Mouse (Mus musculus) hindbrain, embryonic 15.5 days (tissue): Measurements from ENCODE around the gene Nkpd1. TPM values are rescaled to one million over a fixed set of nuclear protein-coding genes. Genes with fewer than 3 reads are reported as not detected.
"Not testable (repeated sequence)": the region's sequence is repeated elsewhere in the genome, so short reads cannot be mapped to it uniquely, and the experiment has no call there.

Experiments used
- ATAC-seq: fragments of 200-750 bp; cut with Nextera tagmentation; 2 replicates; pipeline ENCODE4 v1.8.0; 2017; ENCODE audit warnings: low read depth, moderate number of reproducible peaks, moderate TSS enrichment; ENCODE audit not compliant: low FRiP score
- H3K27ac ChIP-seq: fragments of 300-500 bp; sonication (generic); replicated peaks from 2 replicates; pipeline ENCODE4 v1.5.1; 2015; ENCODE audit warnings: mild to moderate bottlenecking, inconsistent platforms
- H3K27me3 ChIP-seq: fragments of 300-500 bp; sonication (generic); 2 replicates; pipeline ENCODE4 v1.6.1; 2015; ENCODE audit warnings: control low read depth, inconsistent platforms
- H3K36me3 ChIP-seq: fragments of 300-500 bp; sonication (generic); 2 replicates; pipeline ENCODE4 v1.6.1; 2015; ENCODE audit warnings: control low read depth, inconsistent platforms
- H3K4me1 ChIP-seq: fragments of 300-500 bp; sonication (generic); replicated peaks from 2 replicates; pipeline ENCODE4 v1.6.1; 2015; ENCODE audit warnings: control low read depth, inconsistent platforms
- H3K4me2 ChIP-seq: fragments of 300-500 bp; sonication (generic); 2 replicates; pipeline ENCODE4 v1.6.1; 2015; ENCODE audit warnings: moderate library complexity, mild to moderate bottlenecking, inconsistent platforms
- H3K4me3 ChIP-seq: fragments of 300-500 bp; sonication (generic); 2 replicates; pipeline ENCODE4 v1.5.1; 2015; ENCODE audit warnings: mild to moderate bottlenecking, inconsistent platforms
- H3K9ac ChIP-seq: fragments of 300-500 bp; sonication (generic); 2 replicates; pipeline ENCODE4 v1.6.1; 2015; ENCODE audit warnings: inconsistent platforms
- H3K9me3 ChIP-seq: fragments of 300-500 bp; sonication (generic); 2 replicates; pipeline ENCODE4 v1.6.1; 2016; ENCODE audit warnings: control low read depth, inconsistent platforms
- WGBS: fragments of 180-500 bp; shearing (Covaris S2); methylation state at CpG from one replicate; pipeline ENCODE4 v1.1.7; 2015; 5-methylcytosine and 5-hydroxymethylcytosine counted together
- polyA plus RNA-seq: library from polyadenylated mRNA; unstranded; fragments of >200 nt; fragmentation: Nextera tagmentation; extraction: Ambion mirVana; gene quantifications from 2 replicates; pipeline ENCODE4 v1.2.1, GENCODE M21; 2015

Nkpd1 gene
- polyA plus RNA-seq, 1 experiment from 2014 or later: 1.2 TPM

DNA sequence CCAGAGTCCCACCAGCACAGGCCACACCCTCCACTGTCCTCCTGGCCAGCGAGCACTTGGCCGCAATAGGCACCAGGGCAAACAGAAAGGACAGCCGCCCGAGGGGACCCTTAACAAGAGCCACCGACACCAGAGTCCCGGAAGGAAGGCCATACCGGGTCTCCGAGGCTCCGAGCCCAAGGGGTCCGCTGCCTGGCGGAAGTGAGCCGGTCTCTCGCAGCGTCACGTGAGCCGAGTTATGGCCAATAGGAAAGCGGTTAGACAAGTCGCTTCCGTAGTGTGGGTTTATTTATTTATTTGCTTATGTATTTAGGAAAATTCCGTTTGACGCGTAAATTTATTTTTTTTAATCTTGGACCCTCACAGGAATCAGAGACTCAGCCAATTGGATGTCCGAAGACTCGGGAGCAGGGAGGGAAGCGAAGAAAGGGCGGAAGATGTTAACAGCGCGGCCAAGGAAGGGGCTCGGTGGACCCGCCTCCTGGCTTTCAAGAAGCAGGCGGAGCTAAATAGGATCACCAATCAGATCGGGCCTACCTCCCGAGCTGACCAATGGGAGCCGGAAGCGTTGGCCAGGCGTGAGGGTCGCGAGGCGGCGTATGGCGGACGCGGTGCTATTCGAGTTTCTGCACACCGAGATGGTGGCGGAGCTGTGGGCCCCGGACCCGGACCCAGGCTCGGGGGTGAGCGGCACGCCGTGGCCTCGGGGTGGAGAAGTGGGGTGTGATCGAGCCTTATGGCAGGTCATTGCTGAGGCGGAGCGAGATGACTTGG, 9.3 kb upstream of the Nkpd1 start, which contains the start of the genes Bloc1s3 and Trappc6a:
TSS of gene Bloc1s3 (minus strand) at position 218 of the 774 bp plus-strand sequence.
TSS of gene Trappc6a (plus strand) at position 246 of the 774 bp plus-strand sequence.
- Histone ChIP-seq H3K36me3 (no peaks in the 10 kb centered on the region), H3K27ac (peak within 1 kb of the TSS; percentile 82), H3K4me3 (peak within 1 kb of the TSS; percentile 65), H3K9ac (peak within 1 kb of the TSS; percentile 72), H3K27me3 (no peaks in the 10 kb centered on the region), H3K4me1 (peaks cover 29% of the 10 kb centered on the region), H3K9me3 (no peaks in the 10 kb centered on the region), H3K4me2 (peak within 1 kb of the TSS; percentile 89)
- peak; percentile 97 for ATAC-seq
- under 1% methylated on average over 56 of the region's 56 CpGs for WGBS

DNA sequence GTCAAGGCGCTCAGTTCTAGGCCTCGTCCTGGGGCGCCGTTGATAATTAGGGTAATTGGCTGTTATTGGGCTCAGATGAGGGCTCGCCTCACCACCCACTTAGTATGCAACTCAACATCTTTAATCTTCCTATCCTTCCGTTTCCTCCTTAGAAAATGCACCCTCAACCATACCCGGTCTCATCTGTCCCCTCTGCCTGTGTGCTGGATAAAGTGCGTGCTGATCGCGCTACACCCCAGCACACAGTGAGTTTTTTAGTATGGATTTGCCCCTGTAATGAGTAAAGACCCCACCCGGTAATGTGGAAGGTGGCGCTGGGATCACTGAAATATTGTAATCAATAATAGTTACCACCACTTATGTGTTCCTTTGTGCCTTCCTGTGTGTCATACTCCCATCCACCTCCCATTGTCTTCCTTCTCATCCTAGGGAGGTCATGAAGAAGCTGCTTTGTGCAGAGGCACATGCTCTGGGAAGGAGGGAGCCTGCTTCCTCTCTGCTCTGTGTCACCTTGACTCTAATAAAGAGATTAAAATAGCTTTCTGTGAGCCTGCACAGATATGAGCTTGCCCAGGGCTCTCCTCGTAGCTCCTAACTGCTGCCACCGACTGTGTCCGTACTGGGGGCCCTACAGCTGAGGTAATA, 8.6 kb upstream of the Nkpd1 start:
- peak overlapping the region; percentile 89 for H3K4me2 ChIP-seq
- no peaks in the 10 kb centered on the region for H3K36me3 ChIP-seq
- 7% methylated on average over 15 of the region's 15 CpGs for WGBS
- H3K27me3 ChIP-seq: no peaks in the 10 kb centered on the region
- H3K27ac ChIP-seq: peak overlapping the region; percentile 82
- peak overlapping the region; percentile 72 for H3K9ac ChIP-seq
- peak overlapping the region; percentile 65 for H3K4me3 ChIP-seq
- peaks cover 29% of the 10 kb centered on the region for H3K4me1 ChIP-seq
- ATAC-seq: peak; percentile 6; the same call in 1 of the 2 replicates
- no peaks in the 10 kb centered on the region for H3K9me3 ChIP-seq

DNA sequence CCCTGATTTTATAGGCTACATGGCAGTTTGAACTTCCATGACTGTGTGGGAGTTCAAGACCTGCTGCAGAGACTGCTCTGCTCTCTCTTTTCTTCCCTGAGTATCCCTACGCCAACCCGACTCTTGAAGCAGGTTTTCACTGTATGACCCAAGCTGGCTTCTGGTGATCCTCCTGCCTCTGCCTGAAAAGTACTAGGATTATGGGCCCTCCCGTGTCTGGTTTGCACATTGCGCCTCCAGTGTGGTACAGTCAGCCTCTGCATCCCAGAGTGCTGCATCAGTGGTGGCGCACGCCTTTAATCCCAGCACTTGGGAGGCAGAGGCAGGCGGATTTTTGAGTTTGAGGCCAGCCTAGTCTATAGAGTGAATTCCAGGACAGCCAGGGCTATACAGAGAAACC, 7.9 kb upstream of the Nkpd1 start:
- 94% methylated on average over 7 of the region's 7 CpGs for WGBS
- H3K9me3 ChIP-seq: no peaks in the 10 kb centered on the region
- no peak for ATAC-seq
- H3K9ac ChIP-seq: 0 out of 2 replicates have a peak overlapping the region, but pooled peaks have one; percentile 7
- H3K4me2 ChIP-seq: peak overlapping the region; percentile 89
- peaks cover 29% of the 10 kb centered on the region for H3K4me1 ChIP-seq
- H3K27ac ChIP-seq: no peak overlapping the region
- peak overlapping the region; percentile 65 for H3K4me3 ChIP-seq
- H3K36me3 ChIP-seq: no peaks in the 10 kb centered on the region
- H3K27me3 ChIP-seq: no peaks in the 10 kb centered on the region

DNA sequence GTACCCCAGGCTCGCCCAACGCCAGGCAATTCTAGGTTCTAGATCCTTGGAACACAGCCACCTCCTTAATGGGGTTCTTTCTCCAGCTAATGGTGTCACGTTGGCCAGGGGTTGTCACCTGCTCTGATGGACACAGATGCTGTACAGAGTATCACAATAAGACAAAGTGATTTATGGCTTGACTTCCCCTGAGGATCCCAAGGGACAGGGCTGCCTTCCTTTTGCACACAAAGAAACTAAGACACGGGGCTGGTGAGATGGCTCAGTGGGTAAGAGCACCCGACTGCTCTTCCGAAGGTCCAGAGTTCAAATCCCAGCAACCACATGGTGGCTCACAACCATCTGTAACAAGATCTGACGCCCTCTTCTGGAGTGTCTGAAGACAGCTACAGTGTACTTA, 5.7 kb upstream of the Nkpd1 start:
- not testable (repeated sequence) for H3K4me3 ChIP-seq, H3K27me3 ChIP-seq, H3K4me2 ChIP-seq, H3K27ac ChIP-seq, H3K9me3 ChIP-seq, ATAC-seq, H3K36me3 ChIP-seq, H3K9ac ChIP-seq
- H3K4me1 ChIP-seq: peaks cover 21% of the 10 kb centered on the region
- 80% methylated on average over 7 of the region's 7 CpGs for WGBS

DNA sequence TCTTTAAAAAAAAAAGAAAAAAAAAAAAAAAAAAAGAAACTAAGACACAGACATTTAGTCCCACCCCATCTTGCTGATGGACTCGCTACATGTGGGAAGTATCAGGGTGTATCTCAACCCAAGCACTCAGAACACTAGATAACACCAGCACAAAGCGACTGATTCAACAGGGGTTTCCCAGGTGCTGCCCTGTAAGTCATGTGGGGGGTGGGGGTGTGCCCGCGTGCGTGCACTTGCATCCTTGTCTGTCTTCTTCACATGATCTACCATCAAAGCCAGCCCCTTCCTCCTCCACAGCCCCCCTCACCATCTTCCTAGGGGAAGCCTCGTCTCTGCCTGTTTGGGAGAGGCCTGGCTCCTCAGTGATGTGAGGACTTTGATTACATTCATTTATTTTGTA, 5.3 kb upstream of the Nkpd1 start:
- Histone ChIP-seq H3K36me3 (no peaks in the 10 kb centered on the region), H3K4me2 (no peak overlapping the region), H3K27ac (no peak overlapping the region), H3K9me3 (no peaks in the 10 kb centered on the region), H3K4me1 (peaks cover 17% of the 10 kb centered on the region), H3K27me3 (0 out of 2 replicates have a peak, but pooled peaks cover 3% of the 10 kb centered on the region), H3K9ac (no peak overlapping the region), H3K4me3 (no peak overlapping the region)
- WGBS: 81% methylated on average over 6 of the region's 6 CpGs
- ATAC-seq: no peak

DNA sequence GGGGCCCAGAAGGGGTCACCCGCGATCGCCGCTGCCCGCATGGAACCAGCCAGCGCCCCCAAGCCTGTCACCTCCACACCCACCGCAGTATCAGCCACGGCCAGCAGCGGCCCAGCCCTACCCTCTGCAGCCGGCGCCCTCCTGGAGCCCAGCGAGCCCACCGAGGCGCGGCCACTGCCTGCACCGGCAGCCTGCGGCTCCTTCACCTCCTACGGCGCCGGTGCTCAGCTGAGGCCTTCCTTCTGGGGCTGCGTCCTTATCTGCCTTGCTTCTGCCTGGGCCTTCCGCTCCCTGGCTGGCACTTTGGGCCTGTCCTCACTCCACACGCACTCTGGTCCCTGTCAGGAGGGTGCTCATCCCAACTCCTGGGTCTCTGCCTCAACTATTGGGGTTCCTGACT, 2.4 kb downstream of the Nkpd1 start:
- H3K9ac ChIP-seq: 0 out of 2 replicates have a peak overlapping the region, but pooled peaks have one; percentile 23
- peaks cover 71% of the 10 kb centered on the region for H3K27me3 ChIP-seq
- no peaks in the 10 kb centered on the region for H3K36me3 ChIP-seq
- H3K27ac ChIP-seq: no peak overlapping the region
- 7% methylated on average over 22 of the region's 23 CpGs for WGBS
- peak overlapping the region; percentile 50 for H3K4me2 ChIP-seq
- H3K9me3 ChIP-seq: no peaks in the 10 kb centered on the region
- peaks cover 37% of the 10 kb centered on the region for H3K4me1 ChIP-seq
- no peak for ATAC-seq
- peak overlapping the region; percentile 25 for H3K4me3 ChIP-seq

DNA sequence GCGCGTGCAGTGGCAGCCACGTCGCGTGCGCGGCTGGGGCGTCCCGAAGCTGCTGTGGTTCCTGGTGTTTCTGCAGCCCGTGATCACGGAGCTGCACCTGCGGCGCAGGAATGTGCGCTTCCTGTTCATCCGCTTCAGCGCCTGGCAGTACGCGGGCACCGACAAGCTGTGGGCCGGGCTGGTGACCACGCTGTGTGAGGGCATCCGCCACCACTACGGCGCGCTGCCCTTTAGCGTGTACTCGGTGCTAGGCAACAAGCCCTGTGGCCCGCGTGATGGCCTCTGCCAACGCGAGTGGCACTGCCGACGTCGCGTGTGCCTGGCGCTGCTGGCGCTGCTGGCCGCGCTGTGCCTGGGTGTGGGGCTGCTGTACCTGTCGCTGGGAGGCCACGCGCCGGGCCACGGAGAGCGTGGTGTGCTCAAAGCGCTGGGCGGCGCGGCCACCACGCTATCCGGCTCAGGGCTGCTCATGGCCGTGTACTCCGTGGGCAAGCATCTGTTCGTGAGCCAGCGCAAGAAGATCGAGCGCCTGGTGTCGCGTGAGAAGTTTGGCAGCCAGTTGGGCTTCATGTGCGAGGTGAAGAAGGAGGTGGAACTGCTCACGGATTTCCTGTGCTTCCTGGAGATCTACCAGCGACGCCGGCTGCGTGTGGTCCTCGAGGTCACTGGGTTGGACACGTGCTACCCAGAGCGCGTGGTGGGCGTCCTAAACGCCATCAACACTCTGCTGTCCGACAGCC, 5.5 kb downstream of the Nkpd1 start:
- H3K27me3 ChIP-seq: peaks cover 66% of the 10 kb centered on the region
- 11% methylated on average over 72 of the region's 72 CpGs for WGBS
- no peak overlapping the region for H3K27ac ChIP-seq
- peaks cover 32% of the 10 kb centered on the region for H3K4me1 ChIP-seq
- peak overlapping the region; percentile 41 for H3K4me3 ChIP-seq
- ATAC-seq: no peak
- peak overlapping the region; percentile 81 for H3K4me2 ChIP-seq
- no peaks in the 10 kb centered on the region for H3K9me3 ChIP-seq
- H3K9ac ChIP-seq: peak overlapping the region; percentile 43; the same call in 1 of the 2 replicates
- H3K36me3 ChIP-seq: no peaks in the 10 kb centered on the region

DNA sequence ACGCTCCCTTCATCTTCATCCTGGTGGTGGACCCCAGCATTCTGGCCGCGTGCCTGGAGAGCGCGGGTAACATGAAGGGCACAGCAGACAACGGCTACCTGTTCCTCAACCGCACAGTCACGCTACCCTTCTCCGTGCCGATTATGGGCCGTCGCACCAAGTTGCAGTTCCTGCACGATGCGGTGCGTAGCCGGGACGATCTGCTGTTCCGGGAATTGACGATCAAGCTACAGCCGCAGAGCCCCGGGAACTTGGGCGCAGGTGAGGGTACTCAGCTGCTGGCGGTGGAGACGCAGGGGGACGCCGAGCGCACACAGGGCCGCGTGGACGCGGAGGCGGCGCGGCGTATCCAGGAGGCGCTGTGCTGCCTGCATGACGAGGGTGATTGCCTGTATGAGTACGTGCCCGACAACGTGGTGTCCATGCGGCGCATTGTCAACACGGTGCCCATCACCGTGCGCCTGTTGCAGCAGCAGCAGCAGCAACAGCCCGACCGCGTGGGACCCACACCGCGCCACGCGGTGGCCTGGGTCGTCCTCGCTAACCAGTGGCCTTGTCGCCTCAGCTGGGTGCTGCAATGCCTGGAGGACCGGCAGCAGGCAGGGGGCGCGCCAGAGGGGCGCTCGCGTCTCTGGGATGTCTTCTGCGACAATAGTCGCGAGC, 6.2 kb downstream of the Nkpd1 start:
- peak overlapping the region; percentile 81 for H3K4me2 ChIP-seq
- peaks cover 32% of the 10 kb centered on the region for H3K4me1 ChIP-seq
- no peaks in the 10 kb centered on the region for H3K9me3 ChIP-seq
- H3K4me3 ChIP-seq: peak overlapping the region; percentile 41
- H3K36me3 ChIP-seq: 0 out of 2 replicates have a peak, but pooled peaks cover 2% of the 10 kb centered on the region
- H3K9ac ChIP-seq: peak overlapping the region; percentile 43
- under 1% methylated on average over 64 of the region's 64 CpGs for WGBS
- H3K27me3 ChIP-seq: peaks cover 59% of the 10 kb centered on the region
- ATAC-seq: peak; percentile 77
- H3K27ac ChIP-seq: no peak overlapping the region

DNA sequence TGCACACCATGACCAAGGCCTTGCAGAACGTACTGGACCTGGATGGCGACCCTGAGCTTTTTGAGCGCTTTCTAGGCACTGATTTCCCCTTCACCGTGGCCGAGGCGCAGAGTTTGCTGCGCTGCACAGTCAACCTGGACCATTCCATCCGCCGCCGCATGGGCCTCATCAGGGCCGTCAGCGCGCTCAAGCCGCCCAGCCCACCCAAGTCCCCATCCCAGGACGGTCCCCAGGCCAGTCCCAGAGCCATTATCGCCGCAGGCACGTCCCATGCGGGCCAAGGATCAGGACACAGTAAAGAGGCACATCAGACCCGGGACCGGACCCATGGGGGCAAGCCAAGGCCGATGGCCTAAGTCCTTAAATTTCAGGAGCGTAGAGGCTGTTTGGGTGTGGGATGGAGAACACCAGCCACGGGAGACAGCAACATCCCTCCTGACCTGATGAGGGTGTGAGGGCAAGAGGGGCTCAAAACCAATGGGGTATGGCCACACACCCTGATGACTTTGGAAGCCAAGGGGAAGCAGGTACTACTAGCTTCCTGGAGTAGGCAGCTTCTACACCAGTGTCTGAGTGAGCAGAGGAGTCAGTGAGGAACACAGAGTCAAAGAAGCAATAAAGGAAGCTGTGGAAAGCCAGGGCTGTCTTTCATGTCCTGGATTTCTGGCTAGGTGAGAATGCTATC, 6.9 kb downstream of the Nkpd1 start:
- peaks cover 32% of the 10 kb centered on the region for H3K4me1 ChIP-seq
- no peak overlapping the region for H3K27ac ChIP-seq
- H3K36me3 ChIP-seq: 0 out of 2 replicates have a peak, but pooled peaks cover 5% of the 10 kb centered on the region
- WGBS: 15% methylated on average over 24 of the region's 24 CpGs
- peak overlapping the region; percentile 81 for H3K4me2 ChIP-seq
- H3K9ac ChIP-seq: peak overlapping the region; percentile 43
- peak overlapping the region; percentile 41 for H3K4me3 ChIP-seq
- peak; percentile 27 for ATAC-seq
- peaks cover 52% of the 10 kb centered on the region for H3K27me3 ChIP-seq
- H3K9me3 ChIP-seq: no peaks in the 10 kb centered on the region

DNA sequence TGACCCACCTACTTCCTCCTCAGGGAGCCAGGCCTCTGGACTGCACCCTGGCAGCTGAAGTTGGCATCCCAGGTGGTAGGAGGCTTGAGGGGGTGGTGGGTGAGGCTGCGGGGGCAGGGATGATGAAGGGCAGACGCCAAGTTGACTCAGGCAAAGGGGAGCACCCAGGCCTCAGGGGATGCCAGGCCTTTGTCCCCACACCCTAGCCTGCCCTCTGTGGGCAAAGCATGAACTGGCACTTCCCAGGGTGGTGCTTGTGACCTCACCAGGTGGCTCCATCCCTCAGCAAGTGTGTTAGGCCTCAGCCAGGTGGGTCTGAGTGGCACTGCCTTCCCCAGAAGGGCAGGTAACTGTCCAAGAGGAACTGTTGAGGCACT, 7.5 kb downstream of the Nkpd1 start:
- Histone ChIP-seq H3K27ac (no peak overlapping the region), H3K4me3 (no peak overlapping the region), H3K9me3 (no peaks in the 10 kb centered on the region), H3K4me1 (peaks cover 27% of the 10 kb centered on the region), H3K27me3 (peaks cover 47% of the 10 kb centered on the region), H3K9ac (no peak overlapping the region), H3K4me2 (no peak overlapping the region), H3K36me3 (0 out of 2 replicates have a peak, but pooled peaks cover 5% of the 10 kb centered on the region)
- ATAC-seq: no peak
- WGBS: 67% methylated on average over 2 of the region's 2 CpGs

DNA sequence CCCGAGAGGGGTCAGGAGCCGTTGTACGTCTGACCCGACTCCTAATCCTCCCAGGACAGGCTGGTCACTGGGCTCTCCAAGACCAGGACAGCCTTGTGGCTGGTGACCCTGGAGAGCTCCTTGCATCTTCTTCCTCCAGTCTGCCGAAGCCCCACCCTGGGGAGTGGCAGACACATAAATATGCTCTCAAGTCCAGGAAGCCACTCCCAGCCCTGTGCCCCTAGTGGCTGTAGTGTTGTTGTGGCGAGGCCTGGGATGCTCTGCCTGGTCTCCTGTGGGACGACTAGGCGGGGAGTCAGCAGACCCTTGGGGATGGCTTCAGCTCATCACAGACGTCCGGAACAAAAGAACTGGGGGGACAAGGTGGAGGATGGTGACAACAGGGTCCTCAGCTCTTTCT, 13.4 kb downstream of the Nkpd1 start:
- Histone ChIP-seq H3K27me3 (no peaks in the 10 kb centered on the region), H3K9me3 (no peaks in the 10 kb centered on the region), H3K4me3 (no peak overlapping the region), H3K4me2 (no peak overlapping the region), H3K4me1 (no peaks in the 10 kb centered on the region; the same call in 1 of the 2 replicates), H3K27ac (no peak overlapping the region), H3K9ac (no peak overlapping the region), H3K36me3 (peaks cover 30% of the 10 kb centered on the region)
- WGBS: 80% methylated on average over 10 of the region's 10 CpGs
- ATAC-seq: no peak
